Mouse (Mus musculus): Measurements from ENCODE around the gene Slc36a3. TPM values are rescaled to one million over a fixed set of nuclear protein-coding genes. Genes with fewer than 3 reads are reported as not detected.

Gene Slc36a3
- under 1 TPM; 0.22 to 0.86 TPM for polyA plus RNA-seq (2017; shearing (Covaris generic))

GRCm38 (mm10) chr11:55151608-55152007, at the start of gene Slc36a3:
Slc36a3 (minus strand) TSS chr11:55151708.

GRCm38 (mm10) chr11:55184733-55185291, 33.3 kb upstream of the Slc36a3 start, which contains the start of gene Slc36a2:
Slc36a2 (minus strand) TSS chr11:55185077.

GRCm38 (mm10) chr11:55097463-55098188, 53.9 kb downstream of the Slc36a3 start, which contains the start of gene Gm2a:
Gm2a (plus strand) TSS chr11:55098115.

GRCm38 (mm10) chr11:55077331-55078231, 73.9 kb downstream of the Slc36a3 start, which contains the start of gene Ccdc69:
Ccdc69 (minus strand) TSS chr11:55078131.

Other genes with a start within 250 kb of the Slc36a3 start
- gene Gpx3, start 249.3 kb downstream of the Slc36a3 start, polyA plus RNA-seq (2017; shearing (Covaris generic)) = 1 to 10 TPM; 1.3 to 1.4 TPM
- 100 to 1,000 TPM in 1 of 2 experiments, 10 to 100 TPM in 1; 82.9 to 136 TPM for gene Tnip1, start 188.8 kb downstream of the Slc36a3 start, polyA plus RNA-seq (2017; shearing (Covaris generic))
- 100 to 1,000 TPM; 555 to 738 TPM for gene Anxa6, start 118.3 kb downstream of the Slc36a3 start, polyA plus RNA-seq (2017; shearing (Covaris generic))
- 10 to 100 TPM; 60.5 to 88.5 TPM for gene Ccdc69, start 73.6 kb downstream of the Slc36a3 start, polyA plus RNA-seq (2017; shearing (Covaris generic))
- 100 to 1,000 TPM in 1 of 2 experiments, 10 to 100 TPM in 1; 89.6 to 186 TPM for gene Gm2a, start 53.6 kb downstream of the Slc36a3 start, polyA plus RNA-seq (2017; shearing (Covaris generic))
- under 1 TPM in 1 of 2 experiments, not detected in 1; 0.21 TPM for gene Slc36a2, start 33.4 kb upstream of the Slc36a3 start, polyA plus RNA-seq (2017; shearing (Covaris generic))
- gene Slc36a1, start 52.6 kb upstream of the Slc36a3 start, polyA plus RNA-seq (2017; shearing (Covaris generic)) = 1 to 10 TPM; 1.9 to 2.1 TPM
- gene Fat2, start 184.9 kb upstream of the Slc36a3 start, polyA plus RNA-seq (2017; shearing (Covaris generic)) = under 1 TPM in 1 of 2 experiments, not detected in 1; 0.02 TPM

Measured in activated CD4-positive, CD25-positive, alpha-beta regulatory T cell (primary cell).